Mouse (Mus musculus): Measurements from ENCODE around the gene Fgfr2.

DNA sequence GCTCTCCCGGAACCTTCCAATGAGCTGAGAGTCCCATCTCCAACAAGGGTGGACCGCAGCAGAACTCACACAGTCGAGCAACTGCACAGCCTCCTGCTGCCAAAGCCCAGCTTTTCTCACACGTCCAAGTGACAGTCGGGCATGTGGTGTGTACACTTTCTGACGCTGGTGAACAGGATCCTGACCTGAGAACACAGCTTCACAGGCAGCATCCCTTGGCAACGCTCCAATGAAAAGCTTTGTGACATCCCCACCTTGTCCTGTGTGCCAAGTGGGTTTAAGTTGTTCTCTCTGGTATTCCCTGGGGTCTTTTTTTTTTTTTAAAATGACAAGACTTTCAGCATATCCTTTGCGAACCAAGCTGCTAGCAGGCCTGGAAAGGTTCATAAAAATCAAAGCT is 886.4 kb downstream of the Fgfr2 start:
- TF ChIP-seq CTCF (IDR thresholded peaks at IDR 0.05; ENCODE audit: extremely low read depth, insufficient read length, insufficient replicate concordance, low read depth, low read length) (no peak), POLR2A (IDR thresholded peaks at IDR 0.05; ENCODE audit: low read depth, low read length) (no peak)

Data from small intestine, adult 2 months (tissue).